Mouse (Mus musculus) left cerebral cortex, adult 2 months (tissue): Measurements from ENCODE around the gene Retreg1. TPM values are rescaled to one million over a fixed set of nuclear protein-coding genes. Genes with fewer than 3 reads are reported as not detected.

Experiments
- DNase-seq, 2 experiments: peaks; one replicate each; pipeline ENCODE4 v3.0.0; 2021 to 2022; ENCODE audit warnings: low spot score in 2 of 2, mixed read lengths in 1 of 2; ENCODE audit errors: extremely low spot score in 1 of 2
- H3K27ac ChIP-seq: fragments of 200-600 bp; 2 replicates; pipeline ENCODE4 v1.8.1; 2022
- H3K4me3 ChIP-seq: fragments of 200-600 bp; 2 replicates; pipeline ENCODE4 v1.8.1; 2022
- CTCF ChIP-seq: fragments of 200-600 bp; IDR thresholded peaks from 2 replicates; pipeline ENCODE4 v1.8.1; 2022; ENCODE audit warnings: antibody characterized with exemption, mild to moderate bottlenecking, moderate library complexity
- intact Hi-C: fragments of 180-260 bp; cut with DNase I; formaldehyde crosslinking; loops from one replicate; pipeline ENCODE4 v1.15.1; 2025
- total RNA-seq, 2 experiments: library from RNA; stranded (reverse); gene quantifications; 2 replicates each; pipeline ENCODE4 v1.2.3; 2021

Retreg1 gene
- total RNA-seq, 2 experiments from 2014 or later = 32.8 to 32.9 TPM

- TF ChIP-seq CTCF = no peak
- no peak overlapping the region for H3K27ac ChIP-seq
- intact Hi-C loops = no loop called here
- no peak for DNase-seq
- no peak overlapping the region for H3K4me3 ChIP-seq
Observed at GRCm38 (mm10) chr15:25928001-25928400, 85.0 kb downstream of the Retreg1 start.

GRCm38 (mm10) chr15:25928831-25929230 lies 85.9 kb downstream of the Retreg1 start:
- intact Hi-C loops = no loop called here
- peak; percentile 49 for TF ChIP-seq CTCF
- no peak for DNase-seq
- Histone ChIP-seq H3K27ac (no peak overlapping the region), H3K4me3 (no peak overlapping the region)

- Histone ChIP-seq H3K4me3 (no peak overlapping the region), H3K27ac (no peak overlapping the region; the same call in 1 of the 2 replicates)
- no peak for TF ChIP-seq CTCF
- intact Hi-C loops = no loop called here
- no peak for DNase-seq
Observed at GRCm38 (mm10) chr15:25929518-25929917, 86.5 kb downstream of the Retreg1 start.

- no peak for TF ChIP-seq CTCF
- Histone ChIP-seq H3K4me3 (no peak overlapping the region), H3K27ac (no peak overlapping the region)
- no peak for DNase-seq
- intact Hi-C loops = no loop called here
Observed at GRCm38 (mm10) chr15:25929936-25930335, 87.0 kb downstream of the Retreg1 start.

GRCm38 (mm10) chr15:25930657-25931056 lies 87.7 kb downstream of the Retreg1 start:
- H3K4me3 ChIP-seq = no peak overlapping the region
- TF ChIP-seq CTCF = no peak
- DNase-seq = no peak
- intact Hi-C loops = no loop called here
- H3K27ac ChIP-seq = no peak overlapping the region

GRCm38 (mm10) chr15:25932497-25932896 lies 89.5 kb downstream of the Retreg1 start:
- Histone ChIP-seq H3K27ac (no peak overlapping the region), H3K4me3 (no peak overlapping the region)
- intact Hi-C loops = no loop called here
- DNase-seq = no peak
- no peak for TF ChIP-seq CTCF

GRCm38 (mm10) chr15:25932937-25933684 lies 90.1 kb downstream of the Retreg1 start:
- Histone ChIP-seq H3K27ac (no peak overlapping the region), H3K4me3 (no peak overlapping the region)
- no peak for DNase-seq
- no peak for TF ChIP-seq CTCF
- intact Hi-C loops = no loop called here

- Histone ChIP-seq H3K27ac (no peak overlapping the region), H3K4me3 (no peak overlapping the region)
- no peak for TF ChIP-seq CTCF
- no peak for DNase-seq
- intact Hi-C loops = no loop called here
Observed at GRCm38 (mm10) chr15:25933685-25934108, 90.7 kb downstream of the Retreg1 start.

GRCm38 (mm10) chr15:25934411-25934810 lies 91.4 kb downstream of the Retreg1 start:
- DNase-seq = no peak
- Histone ChIP-seq H3K4me3 (no peak overlapping the region), H3K27ac (no peak overlapping the region)
- TF ChIP-seq CTCF = no peak
- intact Hi-C loops = no loop called here

GRCm38 (mm10) chr15:25938496-25938895 lies 95.5 kb downstream of the Retreg1 start:
- H3K4me3 ChIP-seq = no peak overlapping the region
- no peak for DNase-seq
- TF ChIP-seq CTCF = no peak
- intact Hi-C loops = no loop called here
- H3K27ac ChIP-seq = no peak overlapping the region

GRCm38 (mm10) chr15:25940397-25941377 lies 97.7 kb downstream of the Retreg1 start:
- Histone ChIP-seq H3K4me3 (no peak overlapping the region), H3K27ac (no peak overlapping the region)
- intact Hi-C loops = no loop called here
- TF ChIP-seq CTCF = no peak
- DNase-seq = no peak

- no peak for DNase-seq
- TF ChIP-seq CTCF = no peak
- no peak overlapping the region for H3K27ac ChIP-seq
- intact Hi-C loops = no loop called here
- H3K4me3 ChIP-seq = no peak overlapping the region
Observed at GRCm38 (mm10) chr15:25941514-25941913, 98.5 kb downstream of the Retreg1 start.
